In the genomic region with DNA sequence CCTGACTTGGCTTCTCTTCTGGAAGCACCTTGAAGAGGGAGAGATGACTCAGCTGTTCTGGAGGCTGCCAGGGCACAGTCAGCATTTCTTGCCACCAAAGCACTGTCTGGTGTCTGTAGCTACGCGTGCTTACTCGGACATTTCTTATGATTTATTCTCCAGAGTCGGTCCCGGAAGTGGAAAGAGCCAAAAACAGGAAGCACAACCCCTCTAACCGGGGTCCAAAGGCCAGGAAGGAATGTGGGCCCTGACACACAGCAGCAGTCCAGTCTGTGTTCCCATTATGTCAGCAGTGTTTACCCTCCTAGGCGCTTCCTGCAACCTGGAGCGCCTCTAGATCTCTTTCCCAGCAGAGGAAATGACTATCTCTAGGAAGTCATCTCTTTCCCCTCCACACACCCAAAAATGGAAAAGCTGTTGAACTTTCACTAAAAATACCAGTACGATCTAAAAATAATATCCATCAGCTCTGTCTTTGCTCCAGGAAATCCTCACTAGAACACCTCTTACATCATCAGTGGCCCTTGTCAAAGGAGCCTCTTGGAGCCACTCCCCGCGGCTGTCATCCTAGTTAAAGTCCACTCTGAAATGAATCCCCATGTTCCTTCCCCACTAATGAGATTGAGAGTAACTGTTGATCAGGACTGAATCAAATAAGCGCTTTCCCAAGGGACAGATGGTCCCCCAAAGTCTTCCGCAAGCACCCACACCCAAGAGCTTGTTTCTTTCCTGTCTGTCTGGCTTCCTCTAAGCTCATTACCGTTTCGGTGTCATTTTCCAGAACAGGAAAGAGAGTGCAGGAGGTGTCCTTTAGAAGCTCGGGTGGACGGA, we compare ENCODE assay signal across 8 mouse cellular contexts.
DNase-seq lines count a peak whose midpoint lies in the region; ATAC-seq and TF ChIP-seq lines count a peak whose summit lies in the region.

No protein-coding gene starts in this region.

- TF ChIP-seq EP300 in lung, postnatal 0 days (IDR thresholded peaks at IDR 0.05), result peak; percentile 73

- H3K36me3 ChIP-seq in lung, postnatal 0 days (ENCODE audit: insufficient read depth, low read length), result no peaks in the 10 kb centered on the region

- no peaks in the 10 kb centered on the region for H3K27me3 ChIP-seq in lung, postnatal 0 days (replicated peaks; ENCODE audit: insufficient read depth, low read length)

- no peaks in the 10 kb centered on the region; the same call in 1 of the 2 replicates for H3K4me1 ChIP-seq in lung, postnatal 0 days (ENCODE audit: insufficient read depth, low read depth, low read length)

- H3K4me2 ChIP-seq in lung, postnatal 0 days (replicated peaks; ENCODE audit: low read depth, low read length), result no peak overlapping the region

- no peak overlapping the region for H3K4me3 ChIP-seq in lung, postnatal 0 days (ENCODE audit: low read depth, low read length)

- peak; percentile 55 to 56 for DNase-seq in adrenal gland, postnatal 36 days
- peak; percentile 60 to 87 for DNase-seq in heart, adult 18-20 months
- peak; percentile 65 to 78 for DNase-seq in kidney, adult 8-10 months
- DNase-seq in lung, postnatal 0 days (ENCODE audit: low spot score), result peak; percentile 71
- DNase-seq in right cerebral cortex, postnatal 4 days, result no peak
- no peak for DNase-seq in cerebellum, adult 11-12 months
- no peak for DNase-seq in thymus, postnatal 10 days (ENCODE audit: low spot score in 2 of 2)
- DNase-seq in layer of hippocampus, postnatal 10 days (ENCODE audit: low spot score in 2 of 2), result no peak

- no peak overlapping the region for H3K9ac ChIP-seq in lung, postnatal 0 days (replicated peaks; ENCODE audit: low read depth)

- no peaks in the 10 kb centered on the region for H3K9me3 ChIP-seq in lung, postnatal 0 days (ENCODE audit: low read length)

- peak overlapping the region; percentile 54 for H3K27ac ChIP-seq in lung, postnatal 0 days (ENCODE audit: low read length)

- WGBS in lung, postnatal 0 days, result 33% methylated on average over 17 of the region's 17 CpGs

- TF ChIP-seq CTCF in lung, postnatal 0 days (IDR thresholded peaks at IDR 0.05), result no peak

- peak; percentile 89 for ATAC-seq in lung, postnatal 0 days

Comparison
In these comparisons a context has a peak if more than half of its experiments do, and no peak if none do; other contexts are left out.
1. DNase-seq: peak in adrenal gland, postnatal 36 days (2 of 2), heart, adult 18-20 months (2 of 2), kidney, adult 8-10 months (2 of 2) and lung, postnatal 0 days (single experiment); none in right cerebral cortex, postnatal 4 days (single experiment), cerebellum, adult 11-12 months (single experiment), thymus, postnatal 10 days (0 of 2) and layer of hippocampus, postnatal 10 days (0 of 2).